8 mouse cellular contexts compared by ENCODE assay signal in the genomic region with DNA sequence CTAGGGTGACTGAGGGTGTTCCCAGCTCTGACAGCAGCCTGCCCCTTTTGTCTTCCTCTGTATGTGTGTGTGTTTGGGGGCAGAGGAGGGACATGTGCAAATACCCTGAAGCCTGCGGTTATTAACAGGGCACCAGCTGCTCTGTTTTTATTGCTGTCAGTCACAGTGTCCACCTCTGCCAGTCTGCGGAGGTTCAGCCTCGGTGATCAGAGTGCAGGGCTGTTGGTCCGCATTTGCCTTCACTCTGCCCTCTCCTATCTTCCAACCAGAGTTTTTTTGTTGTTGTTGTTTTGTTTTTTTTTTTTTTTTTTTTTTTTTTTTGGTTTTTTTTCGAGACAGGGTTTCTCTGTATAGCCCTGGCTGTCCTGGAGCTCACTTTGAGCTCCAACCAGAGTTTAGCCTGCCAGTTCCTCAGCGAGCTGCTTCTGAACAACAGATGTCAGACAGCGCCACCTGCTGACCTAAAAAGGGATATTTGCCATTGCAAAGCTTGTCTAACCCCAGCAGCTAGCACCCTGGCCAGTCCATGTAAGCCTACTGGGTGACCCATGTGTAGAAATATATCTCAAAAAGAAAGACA.
DNase-seq lines count a peak whose midpoint lies in the region; ATAC-seq lines count a peak whose summit lies in the region.

No protein-coding gene starts in this region.

- H3K27ac ChIP-seq in hindbrain, embryonic 14.5 days = no peak overlapping the region

- no peak overlapping the region for H3K4me3 ChIP-seq in hindbrain, embryonic 14.5 days (replicated peaks; ENCODE audit: low read length)

- no peaks in the 10 kb centered on the region for H3K9me3 ChIP-seq in hindbrain, embryonic 14.5 days (ENCODE audit: control insufficient read depth, low read length)

- H3K9ac ChIP-seq in hindbrain, embryonic 14.5 days = no peak overlapping the region

- peak; percentile 71 for DNase-seq in WW6 (ENCODE audit: low read depth, low spot score)
- peak; percentile 51 for DNase-seq in cerebellum, adult 8-10 months
- peak; percentile 87 for DNase-seq in forelimb bud, embryonic 11.5 days (ENCODE audit: low read depth, low spot score)
- DNase-seq in hindbrain, embryonic 14.5 days (ENCODE audit: low spot score) = peak; percentile 94
- DNase-seq in layer of hippocampus, postnatal 14 days (ENCODE audit: low spot score in 2 of 2) = peak; percentile 88 to 91
- DNase-seq in lung, postnatal 10 days = peak; percentile 83
- peak; percentile 60 for DNase-seq in retina, postnatal 7 days (ENCODE audit: low read depth, low spot score)

- H3K36me3 ChIP-seq in hindbrain, embryonic 14.5 days (replicated peaks; ENCODE audit: control insufficient read depth, insufficient read depth) = no peaks in the 10 kb centered on the region

- peak; percentile 77 for ATAC-seq in hindbrain, embryonic 14.5 days (ENCODE audit: low FRiP score)
- no peak for ATAC-seq in megakaryocyte, adult 5-6 weeks (ENCODE audit: poor library complexity, severe bottlenecking)

- peak overlapping the region; percentile 15 for H3K4me2 ChIP-seq in hindbrain, embryonic 14.5 days (replicated peaks)

- no peaks in the 10 kb centered on the region for H3K27me3 ChIP-seq in hindbrain, embryonic 14.5 days (ENCODE audit: control insufficient read depth, insufficient read depth, low read length)

- 11% methylated on average over 7 of the region's 7 CpGs for WGBS in hindbrain, embryonic 14.5 days

- no peaks in the 10 kb centered on the region for H3K4me1 ChIP-seq in hindbrain, embryonic 14.5 days (replicated peaks; ENCODE audit: control insufficient read depth, insufficient read depth, low read length)
